Mouse (Mus musculus): ENCODE data around the gene AU041133.

Gene AU041133

DNA sequence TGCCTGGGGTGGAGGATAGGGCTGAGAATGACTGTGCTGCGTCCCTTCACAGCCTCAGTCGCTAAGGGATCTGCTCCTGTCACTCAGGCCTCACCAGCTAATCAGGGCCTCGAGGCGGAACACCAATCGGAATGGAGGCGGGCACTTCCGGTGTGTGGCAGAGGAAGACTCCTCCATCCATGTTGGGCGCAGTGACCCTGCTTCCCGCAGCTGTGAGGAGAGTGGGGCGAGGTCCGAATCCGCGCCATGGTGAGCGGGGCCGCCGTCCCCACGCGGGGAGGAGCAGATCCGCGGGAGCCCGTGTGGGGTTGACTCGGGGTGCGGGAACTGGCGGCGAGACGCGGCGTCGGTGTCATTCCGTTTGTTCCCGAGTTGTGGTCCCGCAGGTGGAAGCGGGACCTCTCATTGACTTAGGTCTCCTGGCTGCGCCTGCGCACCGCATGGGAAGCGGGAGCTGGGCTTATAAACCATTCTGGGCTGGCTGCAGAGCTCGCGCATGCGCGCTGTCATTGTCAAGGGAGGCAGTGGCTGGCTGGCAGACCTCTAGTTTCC, at the start of gene AU041133:
Gene AU041133, plus strand, starts transcription at position 164 of the 552 bp plus-strand sequence.
- in situ Hi-C loops (cut with MboI, MseI) = no loop called here

DNA sequence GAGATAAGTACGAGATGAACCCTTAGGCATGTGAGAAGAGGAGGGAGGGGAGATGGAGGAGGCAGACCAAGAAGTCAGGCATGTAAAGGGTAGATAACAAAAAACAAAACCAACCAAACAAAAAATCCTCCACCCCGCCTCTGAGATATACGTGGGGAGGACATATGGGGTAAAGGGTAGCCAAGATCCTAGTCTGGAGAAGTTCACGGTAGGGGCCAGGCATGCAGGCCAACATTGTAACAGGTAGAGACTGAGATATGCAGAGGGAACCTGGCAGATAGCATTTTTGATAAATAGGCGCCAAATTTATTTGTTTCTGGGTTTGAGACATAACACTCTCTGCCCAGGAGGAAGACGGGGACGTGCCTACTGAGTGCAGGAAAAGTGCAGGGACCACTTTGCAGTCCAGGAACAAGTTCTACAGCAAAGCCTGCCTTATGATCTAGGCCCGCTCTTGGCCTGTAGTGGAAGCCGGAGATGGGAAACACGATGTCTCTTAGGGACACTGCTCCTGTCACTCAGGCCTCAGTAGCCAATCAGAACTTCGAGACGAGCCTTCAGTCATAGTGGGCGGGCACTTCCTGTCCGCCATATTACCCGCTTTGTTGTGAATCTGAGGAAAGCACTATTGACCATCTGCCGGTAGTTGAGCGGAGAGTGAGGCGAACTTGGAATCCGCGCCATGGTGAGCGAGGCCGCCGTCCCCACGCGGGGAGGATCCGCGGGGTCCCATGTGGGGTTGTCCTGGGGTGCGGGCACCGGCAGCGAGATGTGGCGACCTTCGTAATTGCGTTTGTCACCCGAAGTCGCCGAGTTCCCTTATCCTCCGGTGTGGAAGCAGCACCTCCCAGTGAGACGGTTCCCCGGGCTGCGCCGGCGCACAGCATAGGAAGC, 44.8 kb upstream of the AU041133 start, which contains the start of gene BC024063:
Gene BC024063, plus strand, starts transcription at position 626 of the 894 bp plus-strand sequence.
- in situ Hi-C loops (cut with MboI, MseI) = loop anchor here (5.0 to 10.0 kb wide), 2 partner anchors 36 to 158 kb away; partner anchors contain the start of gene Zfp873

GRCm38 (mm10) chr10:82083622-82083971, 44.2 kb upstream of the AU041133 start:
- in situ Hi-C loops (cut with MboI, MseI) = loop anchor here (5.0 to 10.0 kb wide), 2 partner anchors 36 to 159 kb away; partner anchors contain the start of gene Zfp873

DNA sequence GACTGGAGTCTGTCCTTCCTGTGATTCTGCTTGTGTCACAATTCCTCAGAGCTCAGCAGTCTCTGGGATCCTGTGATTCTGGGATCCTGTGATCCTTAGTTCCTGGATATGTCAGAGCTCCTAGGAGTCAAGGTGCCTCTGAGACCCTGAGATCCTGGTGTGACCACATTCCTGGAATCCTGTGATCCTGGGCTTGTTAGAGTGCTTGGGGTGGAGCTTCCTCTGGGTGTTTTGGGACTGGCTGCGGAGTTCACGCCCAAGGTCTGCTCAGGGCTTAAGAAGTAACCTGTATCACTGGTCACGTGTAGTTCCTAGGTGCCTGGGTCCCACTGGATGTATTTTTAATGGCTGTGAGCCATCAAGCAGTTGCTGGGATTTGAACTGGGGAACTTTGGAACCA, 10.6 kb upstream of the AU041133 start:
- in situ Hi-C loops (cut with MboI, MseI) = no loop called here

DNA sequence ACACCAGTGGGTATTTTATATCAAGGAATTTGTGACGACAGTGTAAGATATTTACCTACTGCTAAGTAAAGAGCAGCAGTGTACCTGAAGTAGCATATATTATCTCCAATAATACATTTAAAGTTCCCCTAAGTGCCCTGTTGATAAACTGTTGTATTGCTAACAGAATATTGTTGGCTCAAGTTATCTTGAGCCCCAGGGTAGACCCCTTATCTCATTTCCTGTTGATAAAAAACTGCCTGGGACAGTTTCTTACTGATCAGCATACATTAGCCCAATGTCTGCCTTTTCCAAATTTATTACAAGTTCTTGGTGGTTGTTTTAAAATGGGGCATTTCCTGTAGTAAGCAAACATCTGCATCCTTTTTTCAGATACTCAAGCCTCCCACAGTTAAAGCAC, 17.5 kb downstream of the AU041133 start:
- in situ Hi-C loops (cut with MboI, MseI) = no loop called here

- in situ Hi-C loops (cut with MboI, MseI) = no loop called here
Observed at GRCm38 (mm10) chr10:82147571-82147970, 19.8 kb downstream of the AU041133 start.

- in situ Hi-C loops (cut with MboI, MseI) = no loop called here
Observed at GRCm38 (mm10) chr10:82167777-82168176, 40.0 kb downstream of the AU041133 start.

- in situ Hi-C loops (cut with MboI, MseI) = loop anchor here (10.0 kb wide), 1 partner anchor 525 kb away; the partner anchor contains the start of gene Gm10778
Observed at GRCm38 (mm10) chr10:82169776-82170175, 42.0 kb downstream of the AU041133 start.

DNA sequence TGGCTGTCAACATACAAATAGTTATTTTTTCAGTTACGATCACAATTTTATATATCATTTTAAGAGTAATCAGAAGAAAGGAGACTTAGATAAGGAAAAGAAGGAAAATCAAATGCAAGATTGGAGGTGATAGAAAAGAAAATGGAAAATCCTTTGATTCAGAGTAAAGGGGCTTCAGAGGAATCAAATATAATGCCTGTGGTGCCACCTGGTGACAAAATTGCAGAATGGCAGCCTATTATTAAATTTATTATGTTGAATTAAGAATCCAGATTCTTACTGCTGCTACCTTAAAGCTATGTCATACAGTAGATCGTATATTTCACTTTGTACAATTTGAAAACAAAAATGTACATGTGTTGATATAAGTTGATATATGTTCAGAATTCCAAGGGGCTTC, 43.0 kb downstream of the AU041133 start:
- in situ Hi-C loops (cut with MboI, MseI) = loop anchor here (10.0 kb wide), 1 partner anchor 526 kb away; the partner anchor contains the start of gene Gm10778

GRCm38 (mm10) chr10:82178257-82179064, 50.6 kb downstream of the AU041133 start:
- in situ Hi-C loops (cut with MboI, MseI) = loop anchor here (10.0 kb wide), 1 partner anchor 534 kb away; the partner anchor contains the start of gene Gm10778

All from regulatory T cell (primary cell).